Mouse (Mus musculus): ENCODE results near the gene Tsnax. TPM values are rescaled to one million over a fixed set of nuclear protein-coding genes. Genes with fewer than 3 reads are reported as not detected.

Gene Tsnax
- polyA plus RNA-seq, 3 experiments from 2014 or later: 60.0 to 71.8 (median 60.4) TPM

Other genes starting within 250 kb of the Tsnax start
- gene Trim67, start 219.9 kb upstream of the Tsnax start, polyA plus RNA-seq (2017; shearing (Covaris generic)): not detected
- gene Gnpat, start 150.0 kb upstream of the Tsnax start, polyA plus RNA-seq (2017; shearing (Covaris generic)): 10 to 100 TPM; 31.4 to 39.2 (median 38.9) TPM
- gene 2810004N23Rik, start 149.9 kb upstream of the Tsnax start, polyA plus RNA-seq (2017; shearing (Covaris generic)): 10 to 100 TPM; 29.1 to 31.9 (median 31.8) TPM
- 1 to 10 TPM; 5.8 to 8.6 (median 6.9) TPM for gene Exoc8, start 115.3 kb upstream of the Tsnax start, polyA plus RNA-seq (2017; shearing (Covaris generic))
- 1 to 10 TPM; 5.9 to 7.6 (median 7.4) TPM for gene Sprtn, start 115.1 kb upstream of the Tsnax start, polyA plus RNA-seq (2017; shearing (Covaris generic))
- gene Egln1, start 63.7 kb upstream of the Tsnax start, polyA plus RNA-seq (2017; shearing (Covaris generic)): 10 to 100 TPM in 2 of 3 experiments, 1 to 10 TPM in 1; 9.8 to 12.4 (median 12.0) TPM
- under 1 TPM; 0.24 to 0.61 (median 0.40) TPM for gene Disc1, start 41.2 kb downstream of the Tsnax start, polyA plus RNA-seq (2017; shearing (Covaris generic))